8 mouse cellular contexts compared by ENCODE assay signal in the genomic region with DNA sequence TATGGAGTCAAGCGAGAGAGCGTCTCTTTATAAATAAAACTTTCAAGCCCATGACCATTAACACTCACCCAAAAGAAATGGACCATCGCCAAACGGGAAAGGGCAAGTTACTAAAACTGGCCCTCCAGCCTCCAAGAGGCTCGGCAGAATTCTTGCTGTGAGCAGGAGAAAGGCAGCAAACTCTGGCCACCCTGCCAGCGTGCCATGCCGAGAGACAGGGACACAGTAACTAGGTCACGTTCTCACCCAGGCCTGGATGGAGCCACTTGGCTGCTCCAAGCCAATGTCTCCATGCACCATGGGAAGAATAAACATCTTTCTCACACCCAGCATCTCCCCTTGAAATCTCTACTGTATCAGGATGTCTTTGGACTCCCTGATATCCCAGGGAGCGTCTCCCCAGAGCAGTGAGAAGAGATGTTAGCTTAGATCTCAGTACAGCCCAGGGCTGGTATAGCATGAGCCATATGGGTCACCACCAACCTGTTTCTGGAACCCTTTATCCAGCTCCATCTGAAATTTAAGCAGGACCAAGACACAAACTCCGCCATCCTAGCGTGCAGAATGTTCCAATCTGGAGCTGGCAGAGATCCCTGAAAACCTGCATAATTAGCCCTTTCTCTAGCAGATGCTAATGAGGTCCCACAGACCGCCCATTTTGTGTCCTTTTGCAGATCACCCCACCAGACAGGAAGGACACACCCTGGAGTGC. TPM values are rescaled to one million over a fixed set of nuclear protein-coding genes. Genes with fewer than 3 reads are reported as not detected.
DNase-seq lines count a peak whose midpoint lies in the region.

No protein-coding gene starts in this region.

- DNase-seq in adrenal gland, postnatal 14 days = peak; percentile 9
- no peak for DNase-seq in adrenal gland, postnatal 25 days
- DNase-seq in R1 (ENCODE audit: low read depth, low spot score) = peak; percentile 91
- DNase-seq in frontal cortex, postnatal 14 days (ENCODE audit: low spot score in 2 of 2) = peak; percentile 38 to 43
- peak; percentile 40 to 67 for DNase-seq in left cerebral cortex, adult 8-10 months (ENCODE audit: low spot score in 2 of 2)
- DNase-seq in thymus, postnatal 36 days = no peak
- no peak for DNase-seq in spleen, postnatal 36 days (ENCODE audit: low spot score in 2 of 2)
- no peak for DNase-seq in testis, postnatal 14 days (ENCODE audit: low spot score)

RNA-seq across cellular contexts. Expression of a gene that starts 38.7 kb away (rescaled TPM):
- 7.4 and 8.7 TPM in 2 replicates for total RNA-seq in adrenal gland, postnatal 14 days (2021)
- 4.9 and 7.4 TPM in 2 replicates for total RNA-seq in adrenal gland, postnatal 25 days (2021)
- 100 to 1,000 TPM; 110 to 134 (median 127) TPM for total RNA-seq in left cerebral cortex, adult 8-10 months (2022)

Comparison
In these comparisons a context has a peak if more than half of its experiments do, and no peak if none do; other contexts are left out.
1. DNase-seq: peak in adrenal gland, postnatal 14 days (single experiment), R1 (single experiment), frontal cortex, postnatal 14 days (2 of 2) and left cerebral cortex, adult 8-10 months (2 of 2); none in adrenal gland, postnatal 25 days (single experiment), thymus, postnatal 36 days (0 of 2), spleen, postnatal 36 days (0 of 2) and testis, postnatal 14 days (single experiment).
2. RNA of a gene that starts 38.7 kb away (total RNA-seq): 110 to 134 TPM in left cerebral cortex, adult 8-10 months; 4.9 to 7.4 TPM in adrenal gland, postnatal 25 days and 7.4 to 8.7 TPM in adrenal gland, postnatal 14 days; every median in the first group is over 10 times any median in the second.